Mouse (Mus musculus) G1E (cell line): ENCODE results near the gene Crhr1. TPM values are rescaled to one million over a fixed set of nuclear protein-coding genes. Genes with fewer than 3 reads are reported as not detected.

ENCODE experiments used
- ATAC-seq: 2 replicates; pipeline ENCODE4 v1.8.0; 2016; ENCODE audit warnings: mild to moderate bottlenecking; ENCODE audit not compliant: insufficient number of reproducible peaks, poor library complexity, low FRiP score, severe bottlenecking; ENCODE audit errors: extremely low read depth
- DNase-seq: peaks from one replicate; pipeline ENCODE4 v3.0.0; 2012; ENCODE audit warnings: low spot score
- H3K27me3 ChIP-seq: 2 replicates; pipeline ENCODE4 v1.6.1; 2012; ENCODE audit warnings: mild to moderate bottlenecking, low read length, inconsistent platforms; ENCODE audit not compliant: insufficient read depth
- H3K36me3 ChIP-seq: replicated peaks from 2 replicates; pipeline ENCODE3; 2012; ENCODE audit warnings: mild to moderate bottlenecking, inconsistent platforms
- H3K4me1 ChIP-seq: 2 replicates; pipeline ENCODE4 v1.6.1; 2012; ENCODE audit warnings: low read depth, low read length, inconsistent platforms, mixed read lengths; ENCODE audit not compliant: insufficient read depth
- H3K4me3 ChIP-seq: 2 replicates; pipeline ENCODE4 v1.5.1; 2012; ENCODE audit warnings: low read depth, mild to moderate bottlenecking, inconsistent platforms, low read length, moderate library complexity, mixed read lengths
- H3K9me3 ChIP-seq: replicated peaks from 2 replicates; pipeline ENCODE4 v1.6.1; 2012; ENCODE audit warnings: inconsistent platforms
- CTCF ChIP-seq: IDR thresholded peaks from 2 replicates; pipeline ENCODE4 v1.5.1; 2012; ENCODE audit warnings: low read depth, low read length, inconsistent platforms, mixed read lengths
- GATA1 ChIP-seq: IDR thresholded peaks from 2 replicates; pipeline ENCODE4 v1.6.1; 2012; ENCODE audit warnings: borderline replicate concordance, low read length, inconsistent platforms, mixed read lengths
- GATA2 ChIP-seq: IDR thresholded peaks from 2 replicates; pipeline ENCODE4 v1.6.1; 2012; ENCODE audit warnings: low read depth, low read length, inconsistent platforms, borderline replicate concordance
- POLR2AphosphoS5 ChIP-seq: IDR thresholded peaks from 2 replicates; pipeline ENCODE4 v1.6.1; 2012; ENCODE audit warnings: low read depth, low read length, inconsistent platforms; ENCODE audit not compliant: insufficient replicate concordance
- TAL1 ChIP-seq: conservative IDR thresholded peaks from 2 replicates; pipeline ENCODE4 v1.6.1; 2012; ENCODE audit warnings: low read depth, low read length, inconsistent platforms, mixed read lengths
- polyA plus RNA-seq: library from polyadenylated mRNA; stranded (reverse); fragments of >175 nt; gene quantifications from 2 replicates; pipeline ENCODE4 v1.2.3, GENCODE M21; 2012
- total RNA-seq, 2 experiments: library from RNA; stranded (forward) in 1 of 2; stranded (reverse) in 1 of 2; fragments of 200-1000 nt in 1 of 2; fragments of >200 nt in 1 of 2; fragmentation: Nextera tagmentation in 1 of 2; gene quantifications; 2 replicates each; pipeline ENCODE4 v1.2.3; 2014 to 2017

The Crhr1 gene
- total RNA-seq (2014; fragmentation: Nextera tagmentation), result not detected in 2 replicates
- total RNA-seq (2017), result not detected in 2 replicates
- polyA plus RNA-seq, result not detected in 2 replicates

GRCm38 (mm10) chr11:104132580-104133441 is at the start of gene Crhr1:
Crhr1 (plus strand) TSS chr11:104132855.
- Histone ChIP-seq H3K9me3 (peaks cover 12% of the 10 kb centered on the region), H3K4me3 (no peak within 1 kb of the TSS), H3K36me3 (no peaks in the 10 kb centered on the region), H3K4me1 (no peaks in the 10 kb centered on the region), H3K27me3 (peaks cover 2% of the 10 kb centered on the region; the same call in 1 of the 2 replicates)
- no peak for TF ChIP-seq GATA1
- no peak for ATAC-seq
- no peak for DNase-seq

- no peak for TF ChIP-seq CTCF
- no peak for TF ChIP-seq GATA2
- TF ChIP-seq TAL1, result no peak
- no peak for TF ChIP-seq POLR2AphosphoS5
- no peak for TF ChIP-seq GATA1
- H3K4me1 ChIP-seq, result no peaks in the 10 kb centered on the region
- DNase-seq (no peak), ATAC-seq (no peak)
- no peaks in the 10 kb centered on the region for H3K36me3 ChIP-seq
- 0 out of 2 replicates have a peak, but pooled peaks cover 3% of the 10 kb centered on the region for H3K27me3 ChIP-seq
- no peak overlapping the region for H3K4me3 ChIP-seq
- no peaks in the 10 kb centered on the region for H3K9me3 ChIP-seq
Measured at GRCm38 (mm10) chr11:104083248-104083647, 49.4 kb upstream of the Crhr1 start.

- Histone ChIP-seq H3K27me3 (0 out of 2 replicates have a peak, but pooled peaks cover 3% of the 10 kb centered on the region), H3K36me3 (no peaks in the 10 kb centered on the region), H3K9me3 (no peaks in the 10 kb centered on the region), H3K4me3 (no peak overlapping the region), H3K4me1 (no peaks in the 10 kb centered on the region)
- no peak for DNase-seq
- TF ChIP-seq POLR2AphosphoS5, result no peak
- no peak for TF ChIP-seq GATA1
- no peak for TF ChIP-seq CTCF
- no peak for TF ChIP-seq TAL1
- no peak for TF ChIP-seq GATA2
- ATAC-seq, result no peak
Measured at GRCm38 (mm10) chr11:104083716-104084115, 48.9 kb upstream of the Crhr1 start.

- TF ChIP-seq GATA2 (no peak), CTCF (no peak), GATA1 (no peak), POLR2AphosphoS5 (no peak), TAL1 (no peak)
- DNase-seq, result no peak
- no peaks in the 10 kb centered on the region for H3K4me1 ChIP-seq
- H3K4me3 ChIP-seq, result no peak overlapping the region
- H3K27me3 ChIP-seq, result 0 out of 2 replicates have a peak, but pooled peaks cover 3% of the 10 kb centered on the region
- no peaks in the 10 kb centered on the region for H3K36me3 ChIP-seq
- no peak for ATAC-seq
- no peaks in the 10 kb centered on the region for H3K9me3 ChIP-seq
Measured at GRCm38 (mm10) chr11:104088519-104088918, 44.1 kb upstream of the Crhr1 start.

- no peak for DNase-seq
- TF ChIP-seq GATA2, result no peak
- no peak for TF ChIP-seq TAL1
- TF ChIP-seq GATA1, result no peak
- TF ChIP-seq CTCF, result no peak
- TF ChIP-seq POLR2AphosphoS5, result no peak
- 0 out of 2 replicates have a peak, but pooled peaks cover 3% of the 10 kb centered on the region for H3K27me3 ChIP-seq
Measured at GRCm38 (mm10) chr11:104090769-104091168, 41.9 kb upstream of the Crhr1 start.

GRCm38 (mm10) chr11:104095151-104095550 is 37.5 kb upstream of the Crhr1 start:
- H3K36me3 ChIP-seq, result no peaks in the 10 kb centered on the region
- TF ChIP-seq GATA1 (no peak), GATA2 (no peak), TAL1 (no peak), CTCF (no peak), POLR2AphosphoS5 (no peak)
- no peak for DNase-seq
- H3K27me3 ChIP-seq, result peaks cover 4% of the 10 kb centered on the region; the same call in 1 of the 2 replicates
- H3K4me3 ChIP-seq, result no peak overlapping the region
- ATAC-seq, result no peak
- H3K9me3 ChIP-seq, result no peaks in the 10 kb centered on the region
- H3K4me1 ChIP-seq, result no peaks in the 10 kb centered on the region

More at GRCm38 (mm10) chr11:104090769-104091168, 41.9 kb upstream of the Crhr1 start:
- Histone ChIP-seq H3K4me1 (no peaks in the 10 kb centered on the region), H3K36me3 (no peaks in the 10 kb centered on the region), H3K9me3 (no peaks in the 10 kb centered on the region), H3K4me3 (no peak overlapping the region)
- no peak for ATAC-seq
